ENCODE assay signal across 8 mouse cellular contexts in genomic region chr2:178413081-178413480, GRCm38 (mm10). TPM values are rescaled to one million over a fixed set of nuclear protein-coding genes. Genes with fewer than 3 reads are reported as not detected.
DNase-seq lines count a peak whose midpoint lies in the region; ATAC-seq and TF ChIP-seq lines count a peak whose summit lies in the region.

No protein-coding gene starts in this region.

- peaks cover 7% of the 10 kb centered on the region for H3K36me3 ChIP-seq in heart, embryonic 10.5 days
- no peaks in the 10 kb centered on the region for H3K36me3 ChIP-seq in G1E (replicated peaks)
- peaks cover 4% of the 10 kb centered on the region for H3K36me3 ChIP-seq in heart, embryonic 16.5 days (ENCODE audit: control insufficient read depth, insufficient read depth)
- H3K36me3 ChIP-seq in liver, postnatal 0 days (replicated peaks; ENCODE audit: insufficient read depth, low read length): no peaks in the 10 kb centered on the region

- H3K9ac ChIP-seq in heart, embryonic 16.5 days (ENCODE audit: low read length): peak overlapping the region; percentile 85
- no peak overlapping the region for H3K9ac ChIP-seq in liver, postnatal 0 days (replicated peaks)

- H3K4me3 ChIP-seq in heart, embryonic 10.5 days: peak overlapping the region; percentile 74
- H3K4me3 ChIP-seq in G1E (ENCODE audit: low read depth, low read length): peak overlapping the region; percentile 39; the same call in 1 of the 2 replicates
- H3K4me3 ChIP-seq in heart, embryonic 16.5 days (ENCODE audit: low read length): peak overlapping the region; percentile 58
- peak overlapping the region; percentile 61; the same call in 1 of the 2 replicates for H3K4me3 ChIP-seq in liver, postnatal 0 days (ENCODE audit: low read depth, low read length)

- TF ChIP-seq EP300 in liver, postnatal 0 days (IDR thresholded peaks at IDR 0.05; ENCODE audit: low read depth): no peak

- H3K27ac ChIP-seq in heart, embryonic 10.5 days: peak overlapping the region; percentile 93
- H3K27ac ChIP-seq in heart, embryonic 16.5 days (ENCODE audit: low read length): peak overlapping the region; percentile 92
- no peak overlapping the region for H3K27ac ChIP-seq in liver, postnatal 0 days (ENCODE audit: low read depth)

- no peak for ATAC-seq in G1E (ENCODE audit: extremely low read depth, insufficient number of reproducible peaks, low FRiP score, poor library complexity, severe bottlenecking)
- no peak for ATAC-seq in heart, embryonic 16.5 days (replicated peaks; ENCODE audit: extremely low read depth, insufficient read depth, low FRiP score)
- ATAC-seq in liver, postnatal 0 days: no peak

- peaks cover 66% of the 10 kb centered on the region for H3K4me1 ChIP-seq in heart, embryonic 10.5 days
- no peaks in the 10 kb centered on the region for H3K4me1 ChIP-seq in G1E (ENCODE audit: insufficient read depth, low read depth, low read length)
- peaks cover 34% of the 10 kb centered on the region for H3K4me1 ChIP-seq in heart, embryonic 16.5 days (ENCODE audit: control insufficient read depth, insufficient read depth, low read length)
- H3K4me1 ChIP-seq in liver, postnatal 0 days (ENCODE audit: insufficient read depth): peaks cover 14% of the 10 kb centered on the region

- no peaks in the 10 kb centered on the region for H3K9me3 ChIP-seq in heart, embryonic 10.5 days
- peaks cover 76% of the 10 kb centered on the region for H3K9me3 ChIP-seq in G1E (replicated peaks)
- peaks cover 3% of the 10 kb centered on the region for H3K9me3 ChIP-seq in heart, embryonic 16.5 days (replicated peaks; ENCODE audit: control insufficient read depth, low read length)
- H3K9me3 ChIP-seq in liver, postnatal 0 days (ENCODE audit: low read length): no peaks in the 10 kb centered on the region

- peak overlapping the region; percentile 99 for H3K4me2 ChIP-seq in heart, embryonic 16.5 days (ENCODE audit: low read depth, low read length)
- peak overlapping the region; percentile 85 for H3K4me2 ChIP-seq in liver, postnatal 0 days (ENCODE audit: low read depth, low read length)

- TF ChIP-seq CTCF in G1E (IDR thresholded peaks at IDR 0.05; ENCODE audit: low read depth, low read length): no peak
- no peak for TF ChIP-seq CTCF in liver, postnatal 0 days (IDR thresholded peaks at IDR 0.05; ENCODE audit: low read depth)

- DNase-seq in heart, embryonic 10.5 days (ENCODE audit: low spot score): no peak
- DNase-seq in heart, adult 8-10 months (ENCODE audit: low spot score): no peak
- DNase-seq in G1E (ENCODE audit: low spot score): no peak
- no peak for DNase-seq in liver, postnatal 0 days
- DNase-seq in ovary, postnatal 10 days (ENCODE audit: low spot score): no peak
- DNase-seq in thymus, postnatal 4 days: no peak
- DNase-seq in thymus, adult 18-20 months: no peak

- 0 out of 2 replicates have a peak, but pooled peaks cover 5% of the 10 kb centered on the region for H3K27me3 ChIP-seq in heart, embryonic 10.5 days (ENCODE audit: insufficient read depth, poor library complexity, severe bottlenecking)
- no peaks in the 10 kb centered on the region; the same call in 1 of the 2 replicates for H3K27me3 ChIP-seq in G1E (ENCODE audit: insufficient read depth, low read length)
- H3K27me3 ChIP-seq in heart, embryonic 16.5 days (ENCODE audit: control insufficient read depth, insufficient read depth, low read length): 0 out of 2 replicates have a peak, but pooled peaks cover 2% of the 10 kb centered on the region
- H3K27me3 ChIP-seq in liver, postnatal 0 days (ENCODE audit: insufficient read depth, low read length): peaks cover 26% of the 10 kb centered on the region

- 37% methylated on average over 13 of the region's 13 CpGs for WGBS in heart, embryonic 10.5 days
- WGBS in heart, embryonic 16.5 days: 37% methylated on average over 13 of the region's 13 CpGs
- WGBS in liver, postnatal 0 days (ENCODE audit: insufficient replicate concordance): 72% methylated on average over 13 of the region's 13 CpGs

RNA-seq across cellular contexts. Expression of gene Ppp1r3d, which starts 1.2 kb away (rescaled TPM):
- 14.6 and 20.4 TPM in 2 replicates for polyA plus RNA-seq in heart, embryonic 10.5 days (2016; fragmentation: Nextera tagmentation; extraction: Ambion mirVana)
- total RNA-seq in heart, adult 8-10 months (2022): 10 to 100 TPM; 12.9 to 16.3 (median 14.8) TPM
- total RNA-seq in G1E (2014; fragmentation: Nextera tagmentation): not detected in 2 replicates
- 0.05 TPM in 1 of 2 replicates, not detected in the other for total RNA-seq in G1E (2017)
- polyA plus RNA-seq in G1E (2012): not detected in 2 replicates
- polyA plus RNA-seq in heart, embryonic 16.5 days (2015; fragmentation: Nextera tagmentation; extraction: Ambion mirVana): 21.0 and 22.9 TPM in 2 replicates
- 1.2 TPM in 2 replicates for polyA plus RNA-seq in liver, postnatal 0 days (2015; fragmentation: Nextera tagmentation; extraction: Ambion mirVana)

RNA-seq across cellular contexts. Expression of gene Fam217b, which starts 1.2 kb away (rescaled TPM):
- 6.6 TPM in 2 replicates for polyA plus RNA-seq in heart, embryonic 10.5 days (2016; fragmentation: Nextera tagmentation; extraction: Ambion mirVana)
- total RNA-seq in heart, adult 8-10 months (2022): 10 to 100 TPM; 11.1 to 14.3 (median 12.6) TPM
- not detected in 2 replicates for total RNA-seq in G1E (2014; fragmentation: Nextera tagmentation)
- 0.05 and 0.06 TPM in 2 replicates for total RNA-seq in G1E (2017)
- 0.01 TPM in 1 of 2 replicates, not detected in the other for polyA plus RNA-seq in G1E (2012)
- 6.6 and 6.8 TPM in 2 replicates for polyA plus RNA-seq in heart, embryonic 16.5 days (2015; fragmentation: Nextera tagmentation; extraction: Ambion mirVana)
- polyA plus RNA-seq in liver, postnatal 0 days (2015; fragmentation: Nextera tagmentation; extraction: Ambion mirVana): 0.82 and 1.3 TPM in 2 replicates

RNA-seq across cellular contexts. Expression of gene Sycp2, which starts 5.6 kb away (rescaled TPM):
- polyA plus RNA-seq in heart, embryonic 10.5 days (2016; fragmentation: Nextera tagmentation; extraction: Ambion mirVana): 0.06 and 0.18 TPM in 2 replicates
- 1 to 10 TPM in 3 of 4 experiments, under 1 TPM in 1; 0.63 to 2.3 (median 1.4) TPM for total RNA-seq in heart, adult 8-10 months (2022)
- total RNA-seq in G1E (2014; fragmentation: Nextera tagmentation) (not detected in 2 replicates), G1E (2017) (not detected in 2 replicates)
- not detected in 2 replicates for polyA plus RNA-seq in G1E (2012)
- polyA plus RNA-seq in heart, embryonic 16.5 days (2015; fragmentation: Nextera tagmentation; extraction: Ambion mirVana): 0.12 and 0.20 TPM in 2 replicates
- polyA plus RNA-seq in liver, postnatal 0 days (2015; fragmentation: Nextera tagmentation; extraction: Ambion mirVana): 0.01 TPM in 1 of 2 replicates, not detected in the other

RNA-seq across cellular contexts. Expression of gene Cdh26, which starts 17.2 kb away (rescaled TPM):
- polyA plus RNA-seq in heart, embryonic 10.5 days (2016; fragmentation: Nextera tagmentation; extraction: Ambion mirVana): 0.05 and 0.23 TPM in 2 replicates
- not detected for total RNA-seq in heart, adult 8-10 months (2022)
- total RNA-seq in G1E (2014; fragmentation: Nextera tagmentation): not detected in 2 replicates
- total RNA-seq in G1E (2017): not detected in 2 replicates
- polyA plus RNA-seq in G1E (2012): not detected in 2 replicates
- polyA plus RNA-seq in heart, embryonic 16.5 days (2015; fragmentation: Nextera tagmentation; extraction: Ambion mirVana): 0.15 and 0.18 TPM in 2 replicates
- polyA plus RNA-seq in liver, postnatal 0 days (2015; fragmentation: Nextera tagmentation; extraction: Ambion mirVana): 0.09 and 0.13 TPM in 2 replicates
